Mouse (Mus musculus) heart, postnatal 0 days (tissue): ENCODE measurements around the gene Dclre1a.

ENCODE experiments used
- CTCF ChIP-seq: IDR thresholded peaks from 2 replicates; pipeline ENCODE4 v1.5.1; 2016; ENCODE audit warnings: antibody characterized with exemption, control low read depth, low read depth
- EP300 ChIP-seq: IDR thresholded peaks from 2 replicates; pipeline ENCODE4 v1.6.1; 2016; ENCODE audit warnings: antibody characterized with exemption, low read depth

DNA sequence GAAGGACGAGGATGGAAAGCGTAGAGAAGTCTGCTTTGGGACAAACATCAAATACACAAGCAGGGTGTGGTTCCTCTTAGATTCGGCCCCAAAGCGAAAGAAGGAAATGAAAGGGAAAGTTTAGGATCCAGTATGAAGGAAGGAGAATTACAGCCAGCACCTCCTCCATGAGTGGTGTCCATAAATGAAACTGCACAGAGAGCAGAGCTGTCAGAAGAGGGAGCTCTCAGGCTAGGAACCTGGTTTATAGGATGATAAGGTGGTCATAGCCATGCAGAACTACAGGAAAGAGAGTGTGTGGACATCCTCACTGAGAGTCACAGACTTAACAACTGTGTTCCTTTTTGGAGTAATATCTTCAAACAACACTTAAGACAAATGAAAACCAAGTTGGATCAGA is 18.0 kb upstream of the Dclre1a start:
- TF ChIP-seq CTCF: peak; percentile 88
- TF ChIP-seq EP300: no peak
